Mouse (Mus musculus): ENCODE results near the gene Gna13.

Gna13 gene

DNA sequence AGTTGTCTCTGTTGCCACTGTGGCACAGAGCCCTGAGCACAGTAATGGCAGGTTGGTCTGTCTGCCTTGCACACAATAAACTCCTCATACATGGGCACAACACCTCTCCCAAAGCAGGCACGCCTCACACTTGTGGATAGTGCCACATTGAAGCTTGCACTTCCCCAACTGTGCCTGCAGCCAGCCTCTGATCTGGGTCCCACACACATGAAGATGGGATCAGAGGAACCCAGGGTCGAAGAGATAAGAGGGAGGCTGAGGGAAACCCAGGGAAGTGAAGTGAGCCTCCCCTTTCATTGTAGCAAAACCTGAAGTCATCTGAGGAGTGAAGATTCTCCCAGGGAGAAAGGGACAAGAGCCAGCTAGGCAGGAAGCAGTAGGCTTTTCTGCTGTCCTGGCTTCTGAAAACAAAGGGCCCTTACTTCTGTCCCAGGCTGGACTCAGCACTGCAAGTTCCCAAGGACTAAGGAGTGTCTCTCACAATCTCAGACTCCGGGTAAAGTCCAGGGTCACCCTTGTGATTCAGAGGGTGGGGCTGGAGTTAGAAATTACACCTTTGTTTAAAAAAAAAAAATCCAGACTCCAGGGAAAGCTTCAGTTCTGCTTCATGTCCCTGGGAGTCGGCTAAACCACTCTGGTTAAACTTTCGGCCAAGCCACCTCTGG lies 12.8 kb upstream of the Gna13 start:
- DNase-seq (ENCODE audit: low spot score in 2 of 2), result no peak

DNA sequence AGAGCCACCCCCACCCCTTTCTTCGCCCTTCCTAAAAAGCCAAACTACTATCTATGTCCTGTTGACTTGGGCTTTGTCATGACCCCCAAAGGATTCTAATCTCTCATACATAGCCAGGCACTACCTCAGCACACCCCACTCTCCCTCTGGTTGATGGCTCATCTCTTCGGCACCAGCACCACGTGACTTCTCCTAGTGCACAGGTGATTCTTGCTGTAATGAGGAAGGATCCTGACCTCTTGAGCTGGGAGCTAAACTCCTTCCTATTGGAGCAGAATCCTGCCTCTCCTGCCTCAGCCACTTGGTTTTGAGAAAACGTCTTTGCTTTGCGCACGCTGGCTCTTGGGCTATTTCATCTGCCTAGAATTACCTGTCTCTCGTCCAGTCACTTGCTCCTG lies 12.3 kb upstream of the Gna13 start:
- no peak for DNase-seq (ENCODE audit: low spot score in 2 of 2)

DNA sequence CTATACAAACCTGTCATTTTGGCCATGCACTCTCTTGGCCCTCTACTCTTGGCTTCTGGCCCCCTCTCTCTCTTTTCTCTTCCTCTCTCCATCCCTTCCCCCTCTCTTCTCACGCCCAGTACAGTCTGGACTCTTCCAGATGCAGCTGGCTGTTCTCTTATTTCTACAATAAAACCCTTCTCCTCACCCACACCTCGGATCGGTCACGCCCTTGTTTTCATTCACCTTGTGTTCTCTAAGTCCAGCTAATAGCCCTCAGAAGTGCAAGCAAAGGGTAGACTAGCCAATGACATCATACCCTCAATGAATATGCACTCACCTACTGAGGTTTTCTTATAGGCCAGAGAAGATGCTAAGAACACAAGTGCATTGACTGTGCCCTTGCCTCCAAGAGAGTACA lies 11.1 kb upstream of the Gna13 start:
- DNase-seq (ENCODE audit: low spot score in 2 of 2), result no peak

DNA sequence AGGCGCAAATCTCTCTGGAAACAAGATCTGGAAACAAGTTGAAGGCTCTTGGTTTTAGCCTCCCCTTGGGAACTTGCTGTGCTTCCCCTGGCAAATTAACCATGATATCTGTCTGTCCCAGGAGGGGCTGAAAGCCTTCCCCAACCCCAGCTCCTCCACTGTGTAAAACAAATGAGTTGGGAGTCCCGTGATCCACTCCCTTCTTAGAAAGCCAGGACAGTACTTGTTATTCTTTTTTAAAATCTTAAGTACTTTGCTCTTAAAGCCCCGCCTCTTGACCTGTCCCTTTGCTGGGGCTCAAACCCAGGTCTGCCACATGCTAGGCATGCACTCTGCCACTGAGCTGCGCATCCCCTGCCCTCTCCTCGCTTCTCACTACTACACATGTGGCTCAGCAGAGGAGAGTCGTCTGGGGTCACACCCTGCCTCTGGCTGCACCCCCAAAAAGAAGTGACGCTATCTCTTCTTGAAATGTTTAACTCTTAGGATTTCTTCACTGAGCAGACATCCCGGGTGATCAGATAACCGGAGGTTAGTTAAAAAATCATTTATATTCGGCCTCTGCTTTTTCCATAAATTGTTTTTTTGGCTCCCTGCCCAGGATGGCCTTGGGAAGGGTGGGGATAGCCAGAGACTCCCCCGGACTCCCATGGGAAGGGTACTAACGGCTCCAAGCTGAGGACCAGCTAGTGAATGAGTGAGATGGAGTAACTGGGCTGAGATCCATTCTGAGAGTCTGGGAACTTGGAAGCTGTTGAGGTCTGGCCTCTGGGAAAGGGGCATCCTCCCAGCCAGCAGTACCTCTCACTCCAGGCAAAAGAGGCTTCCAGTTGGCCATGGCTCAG lies 9.0 kb upstream of the Gna13 start:
- no peak for DNase-seq (ENCODE audit: low spot score in 2 of 2)

DNA sequence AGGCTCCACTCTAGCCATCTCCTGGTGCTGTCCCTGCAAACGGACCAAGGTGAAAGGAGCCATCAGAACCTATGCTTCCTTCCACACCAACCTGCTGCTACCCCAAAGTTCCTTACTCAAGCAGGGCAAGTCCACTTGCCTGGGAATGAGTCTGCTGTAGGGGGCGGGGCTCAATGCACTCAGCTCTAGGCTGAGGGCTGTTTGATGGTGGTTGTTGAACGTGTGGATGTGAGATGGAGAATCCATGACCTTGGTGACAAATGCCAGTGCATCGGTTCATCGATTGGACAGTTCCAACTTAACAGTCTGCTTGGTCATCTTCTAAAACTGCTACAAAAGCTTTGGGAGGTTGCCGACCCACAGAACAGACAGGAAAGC lies 8.4 kb upstream of the Gna13 start:
- DNase-seq (ENCODE audit: low spot score in 2 of 2), result no peak

DNA sequence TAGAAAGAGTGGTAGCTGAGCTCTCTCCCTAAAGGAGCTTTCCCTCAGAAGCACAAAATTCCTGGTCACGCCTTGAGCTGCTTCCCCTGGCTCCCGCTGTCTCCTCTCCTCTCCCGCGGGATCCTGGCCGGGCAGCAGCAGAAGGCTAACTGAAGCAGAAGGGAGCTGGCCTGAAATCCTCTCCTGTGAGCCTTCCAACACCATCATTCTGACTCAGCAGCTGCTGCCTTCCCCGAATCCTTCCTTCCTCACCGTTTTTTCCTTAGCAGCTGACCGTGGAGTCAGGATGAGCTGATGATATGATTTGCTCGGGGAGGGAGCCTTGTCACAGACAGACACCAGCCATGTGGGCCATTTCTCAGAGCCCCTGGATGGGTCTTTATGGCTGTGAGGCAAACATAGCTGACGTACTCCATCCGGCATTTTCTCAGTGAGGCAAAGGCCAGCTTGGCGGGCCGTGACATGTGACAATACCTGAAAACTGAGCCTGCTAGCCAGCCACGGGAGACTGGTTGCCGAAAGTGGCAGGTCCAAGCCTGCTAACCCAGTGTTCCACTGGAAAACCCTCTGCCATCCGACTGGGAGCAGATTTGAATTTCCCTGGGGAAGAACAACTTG lies 6.8 kb upstream of the Gna13 start:
- DNase-seq (ENCODE audit: low spot score in 2 of 2), result no peak

DNA sequence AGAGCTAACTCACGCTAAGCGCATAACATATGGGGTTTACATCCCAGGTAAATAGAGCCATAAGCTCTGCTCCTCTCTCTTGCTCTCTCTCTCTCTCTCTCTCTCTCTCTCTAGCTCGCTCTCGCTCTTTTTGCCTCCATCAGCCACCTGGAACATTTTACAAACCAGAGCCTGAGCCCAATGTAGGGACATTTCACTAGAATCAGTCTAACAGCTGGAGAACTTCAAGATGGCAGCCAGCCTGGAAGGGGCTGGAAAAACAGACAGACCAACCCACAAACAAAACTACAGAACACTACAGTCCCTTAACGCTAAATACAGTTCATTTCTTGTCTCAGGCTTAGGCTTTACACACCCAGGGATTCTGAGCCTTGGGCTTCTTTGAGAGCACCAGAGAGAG lies 5.5 kb upstream of the Gna13 start:
- DNase-seq (ENCODE audit: low spot score in 2 of 2), result no peak

DNA sequence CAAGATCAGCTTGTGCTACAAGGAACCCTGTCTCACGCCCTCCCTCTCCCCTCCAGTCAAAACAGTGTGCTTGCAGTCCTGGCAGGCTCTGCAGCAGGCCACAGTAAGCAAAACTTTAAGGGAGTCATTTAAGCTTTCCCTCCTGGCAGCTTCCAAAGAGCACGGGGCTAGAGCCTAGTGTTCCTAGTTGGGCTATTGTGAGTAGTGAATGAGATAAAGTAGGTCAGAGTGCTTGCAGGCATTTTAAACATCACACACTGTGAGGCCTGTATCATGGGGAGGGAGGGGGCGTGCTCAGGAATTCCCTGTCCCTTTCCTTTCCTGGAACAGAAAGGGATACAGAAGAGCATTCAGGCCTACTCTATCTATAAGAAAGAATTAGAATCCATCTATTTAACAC lies 4.1 kb upstream of the Gna13 start:
- no peak for DNase-seq (ENCODE audit: low spot score in 2 of 2)

DNA sequence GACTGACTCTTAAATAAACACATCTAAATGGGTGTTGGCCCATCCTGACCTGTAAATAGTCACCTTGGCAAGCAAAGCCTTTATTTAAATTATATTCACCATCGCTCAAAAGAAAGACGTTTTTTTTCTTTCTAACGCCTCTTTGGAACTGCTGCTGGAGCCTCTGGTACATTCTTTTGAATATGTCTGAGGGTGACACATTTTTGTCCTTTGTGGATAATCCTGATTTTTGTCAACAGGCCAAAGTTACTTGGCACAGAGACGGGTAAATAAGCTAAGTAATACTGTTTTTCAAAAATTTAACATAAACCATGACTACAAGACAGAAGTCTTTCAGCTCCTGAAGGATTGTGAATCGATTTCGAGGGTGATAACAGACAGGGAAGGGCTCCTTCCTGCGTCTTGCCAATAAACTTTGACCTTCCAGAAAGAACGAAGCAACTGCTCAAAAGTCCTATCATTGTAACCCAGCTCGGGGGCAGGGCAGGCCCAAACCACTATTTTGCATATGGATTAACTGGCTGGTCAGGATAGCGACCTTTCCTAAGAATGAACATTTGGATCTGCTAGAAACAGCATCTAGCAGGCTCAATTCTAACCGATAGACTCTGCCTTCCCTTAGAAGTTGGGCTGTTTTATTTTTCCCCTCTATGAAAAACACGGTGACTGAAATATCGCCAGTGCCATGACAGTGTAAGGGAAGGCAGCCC lies 3.4 kb upstream of the Gna13 start:
- no peak for DNase-seq (ENCODE audit: low spot score in 2 of 2)

DNA sequence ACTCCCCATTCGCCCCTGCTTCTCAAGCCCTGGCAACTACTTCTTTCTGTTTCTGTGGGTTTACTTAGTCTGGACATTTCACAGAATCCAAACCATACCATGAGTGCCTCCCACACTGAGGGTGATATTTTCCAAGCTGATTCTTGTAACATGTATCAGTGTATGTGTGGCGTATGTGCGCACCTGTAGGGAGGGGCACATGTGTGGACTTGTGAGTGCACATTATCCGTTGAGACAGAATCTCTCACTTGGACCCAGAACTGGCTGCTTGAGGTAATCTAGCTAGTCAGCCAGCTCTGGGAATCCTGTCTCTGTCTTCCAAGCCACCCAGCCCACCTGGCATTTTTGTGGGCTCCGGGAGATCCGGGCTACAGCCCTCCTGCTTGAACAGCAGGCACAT lies 2.5 kb upstream of the Gna13 start:
- DNase-seq (ENCODE audit: low spot score in 2 of 2), result no peak

DNA sequence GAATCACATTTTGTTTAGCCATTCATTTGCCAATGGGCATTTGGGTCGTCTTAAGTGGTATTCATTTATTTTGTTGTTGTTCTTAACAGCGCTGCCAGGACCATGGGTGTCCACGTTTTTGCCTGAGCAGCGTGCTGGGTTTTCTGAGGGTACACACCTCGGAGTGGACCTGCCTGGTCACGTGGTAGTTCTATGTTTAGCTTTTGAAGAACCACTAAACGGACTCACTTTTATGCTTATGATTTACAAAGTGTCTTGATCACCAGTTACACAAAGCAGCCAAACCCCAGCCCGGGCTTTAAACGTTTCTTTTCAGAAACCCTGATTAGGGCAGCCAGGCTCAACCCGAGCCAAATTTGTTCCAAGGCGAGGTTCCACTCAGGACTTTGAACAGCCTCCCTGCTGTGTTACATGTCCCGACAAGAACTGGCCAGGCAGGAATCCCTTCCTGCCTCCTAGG lies 2.0 kb upstream of the Gna13 start:
- DNase-seq (ENCODE audit: low spot score in 2 of 2), result no peak

DNA sequence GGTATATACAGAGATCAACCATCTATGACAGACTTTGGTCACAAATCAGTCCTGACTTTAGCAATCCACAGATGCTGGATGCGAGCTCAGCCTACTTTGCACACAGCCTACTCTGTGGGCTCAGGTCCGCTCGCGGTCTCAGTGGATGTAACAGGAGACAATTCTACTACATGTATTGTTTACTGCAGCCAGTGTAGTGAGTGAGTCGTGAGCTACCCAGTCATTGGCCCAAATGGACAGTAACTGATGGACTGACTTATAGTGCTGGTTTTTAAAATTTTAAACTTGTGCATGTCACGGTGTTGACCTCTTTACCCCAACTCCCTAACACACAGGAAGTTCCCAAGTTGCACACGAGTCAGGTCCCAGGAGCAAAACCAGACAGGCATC lies 1.4 kb upstream of the Gna13 start:
- DNase-seq (ENCODE audit: low spot score in 2 of 2), result no peak

DNA sequence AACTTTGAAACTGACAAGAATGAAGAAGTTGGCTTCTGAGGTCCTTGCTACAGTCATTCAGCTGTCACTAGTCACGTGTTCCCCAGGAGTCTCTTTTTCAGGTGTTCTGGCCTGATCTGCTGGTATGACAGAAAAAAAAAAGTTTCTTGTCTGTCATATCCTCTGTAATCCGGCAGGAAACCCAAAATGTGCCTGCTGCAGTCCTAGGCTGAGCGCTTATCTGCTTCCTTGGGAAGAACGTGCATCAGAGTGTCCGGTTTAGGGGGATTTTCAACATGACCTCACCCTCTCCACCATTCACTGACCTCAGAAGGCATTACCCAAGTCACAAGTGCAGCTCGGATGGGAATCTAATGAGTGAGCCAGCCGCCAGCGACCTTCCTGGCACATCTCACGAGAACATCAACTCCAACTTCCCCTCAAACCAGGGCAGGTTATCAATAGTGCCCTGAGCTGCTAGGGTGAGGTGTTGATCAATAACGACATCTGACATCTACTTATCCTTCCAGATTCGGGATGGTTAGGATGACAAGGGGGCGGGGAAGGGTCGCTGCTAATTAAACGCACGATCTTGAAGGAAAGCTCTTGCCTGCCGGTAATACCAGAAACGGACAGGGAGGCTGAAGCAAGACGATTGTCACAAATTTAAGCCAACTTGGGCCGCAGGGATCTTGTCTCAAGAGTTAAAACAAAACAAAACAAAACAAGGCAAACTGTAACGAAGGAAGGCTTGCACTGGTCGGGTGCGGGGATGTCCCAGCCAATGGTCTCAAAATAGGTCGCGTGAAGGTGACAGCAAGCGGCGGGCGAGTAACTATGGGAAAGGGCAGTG lies 784 bp upstream of the Gna13 start:
- DNase-seq (ENCODE audit: low spot score in 2 of 2), result peak in 1 of 2 experiments; percentile 21

DNA sequence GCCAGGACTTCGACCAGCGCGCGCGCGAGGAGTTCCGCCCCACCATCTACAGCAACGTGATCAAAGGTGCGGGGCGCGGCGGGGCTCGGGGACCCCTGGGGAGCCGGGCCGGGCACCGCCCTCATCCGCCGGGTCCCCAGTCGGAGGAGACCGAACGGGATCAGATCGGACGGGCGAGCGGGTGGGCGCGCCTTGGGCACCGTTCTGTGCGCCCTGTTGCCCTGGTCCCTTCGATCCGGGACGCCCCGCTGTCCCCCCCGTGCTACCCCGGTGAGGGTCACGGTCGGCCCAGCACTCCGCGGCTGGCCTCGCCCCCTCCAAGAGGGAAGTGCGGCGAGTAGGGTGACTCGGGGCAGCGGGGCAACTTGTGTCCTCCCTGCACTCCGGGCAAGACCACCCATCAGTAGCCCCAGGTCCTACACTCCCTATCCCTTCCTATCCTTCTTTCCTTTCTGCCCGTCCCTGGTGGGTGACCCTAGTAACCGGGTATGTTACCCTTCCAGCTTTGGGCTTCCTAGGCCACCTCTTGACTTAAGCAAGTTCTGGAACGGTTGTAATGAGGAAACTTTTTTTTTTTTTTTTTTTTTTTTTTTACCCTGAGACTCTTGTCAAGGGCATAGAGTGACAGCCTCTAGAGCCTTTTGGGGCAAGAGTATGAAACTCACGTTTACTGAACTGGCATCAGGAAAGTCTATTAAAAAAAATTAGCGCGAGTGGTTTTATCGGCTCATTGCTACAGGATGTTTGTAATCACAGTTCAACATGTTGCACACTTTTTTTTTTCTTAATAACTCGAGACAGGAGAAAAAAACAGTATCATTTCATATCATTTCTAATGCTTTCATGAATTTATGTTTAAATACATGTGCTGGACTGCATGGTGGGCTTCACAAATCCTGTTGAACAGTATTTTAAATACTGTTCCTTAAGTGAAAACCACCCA lies 831 bp downstream of the Gna13 start:
- peak; percentile 69 to 73 for DNase-seq (ENCODE audit: low spot score in 2 of 2)

DNA sequence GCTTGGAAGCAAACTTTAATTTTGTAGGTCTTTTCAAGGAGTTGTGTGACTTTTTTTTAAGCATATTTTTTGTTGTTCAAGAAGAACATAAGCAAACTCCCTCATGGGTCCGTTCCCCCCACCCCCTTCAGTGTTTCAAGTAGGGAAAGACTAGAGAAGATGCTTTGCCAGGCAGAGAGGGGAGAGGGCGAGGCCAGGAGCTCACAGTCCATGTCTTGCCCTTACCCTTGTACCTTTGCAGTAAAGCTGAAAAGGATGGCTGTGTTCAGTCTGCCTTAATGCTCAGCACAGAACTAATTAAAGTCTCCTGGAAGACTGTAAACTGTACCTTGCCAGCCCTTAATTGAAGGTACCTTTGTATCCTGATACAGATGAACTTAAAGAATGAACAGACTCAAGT lies 1.7 kb downstream of the Gna13 start:
- no peak for DNase-seq (ENCODE audit: low spot score in 2 of 2)

DNA sequence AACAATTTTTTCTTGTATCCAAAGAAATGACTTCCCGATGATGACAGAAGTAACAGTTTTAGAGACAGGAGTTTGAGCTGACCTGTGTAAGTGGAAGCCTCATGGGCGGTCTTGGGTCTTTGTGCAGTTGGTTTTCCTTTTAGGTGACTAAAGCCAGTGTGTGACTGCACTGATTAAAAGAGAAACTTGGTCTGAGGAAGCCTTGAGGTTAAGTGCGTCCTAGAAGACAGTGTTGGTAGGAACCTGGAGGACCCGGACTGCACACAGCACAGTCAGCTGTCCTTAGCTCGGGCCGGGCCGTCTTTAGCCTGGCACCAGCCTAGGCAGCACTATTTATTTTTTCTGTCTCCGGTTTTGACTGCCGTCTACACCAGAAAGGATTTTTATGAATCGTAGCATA lies 2.2 kb downstream of the Gna13 start:
- DNase-seq (ENCODE audit: low spot score in 2 of 2), result no peak

DNA sequence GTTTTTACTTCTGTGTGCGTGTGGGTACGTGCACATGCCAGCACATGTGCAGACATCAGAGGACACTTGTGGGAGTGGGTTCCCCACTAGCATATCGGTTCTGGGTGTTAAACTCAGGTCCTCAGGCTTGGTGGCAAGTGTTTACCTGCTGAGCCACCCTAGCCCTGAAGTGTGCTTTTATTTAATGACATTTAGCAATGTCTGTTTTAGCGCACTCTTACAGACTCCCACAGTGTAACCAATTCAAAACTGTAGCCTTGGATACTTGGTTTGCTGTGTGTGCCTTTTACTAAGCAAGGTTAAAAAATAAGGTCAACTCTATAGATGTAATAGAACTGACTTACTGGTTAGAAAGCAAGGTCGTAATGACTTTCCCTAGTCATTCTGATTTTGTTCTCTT lies 3.2 kb downstream of the Gna13 start:
- DNase-seq (ENCODE audit: low spot score in 2 of 2), result no peak

DNA sequence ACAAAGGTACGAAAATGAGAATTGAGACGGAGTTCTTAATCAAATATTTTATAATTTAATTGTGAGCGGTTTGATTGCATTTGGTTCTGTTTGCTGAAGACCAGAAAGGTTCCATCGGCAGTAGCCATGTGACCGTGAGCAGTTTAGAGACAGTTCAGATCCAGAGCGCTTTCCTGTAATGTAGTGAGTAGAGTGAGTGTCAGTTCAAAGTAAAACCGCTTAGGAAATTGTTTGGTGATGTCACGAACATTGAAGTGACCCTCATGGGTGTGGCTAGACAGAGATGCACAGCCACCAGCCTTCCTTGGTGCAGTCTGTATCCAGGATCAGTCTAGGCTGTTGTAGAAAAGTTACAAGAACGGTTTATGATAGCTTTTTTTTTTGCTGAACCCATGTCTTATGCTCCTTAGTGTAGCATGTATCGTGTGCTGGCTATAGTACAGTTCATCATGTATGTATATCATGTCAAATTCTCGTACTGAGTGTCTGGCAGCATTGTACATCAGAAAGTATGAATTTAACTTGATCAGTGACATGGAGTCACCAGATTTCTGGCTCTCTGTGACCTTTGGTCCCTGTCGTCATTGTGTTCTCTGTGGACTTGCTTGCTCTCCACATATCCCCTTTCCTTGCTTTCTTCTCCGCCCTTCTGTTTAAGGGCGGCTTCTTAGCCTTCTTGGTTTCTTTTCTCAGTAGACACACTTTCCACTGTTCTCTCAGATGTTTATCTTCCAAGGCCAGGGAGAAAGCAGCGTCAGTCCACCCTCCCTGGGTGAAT lies 4.4 kb downstream of the Gna13 start:
- DNase-seq (ENCODE audit: low spot score in 2 of 2), result no peak

DNA sequence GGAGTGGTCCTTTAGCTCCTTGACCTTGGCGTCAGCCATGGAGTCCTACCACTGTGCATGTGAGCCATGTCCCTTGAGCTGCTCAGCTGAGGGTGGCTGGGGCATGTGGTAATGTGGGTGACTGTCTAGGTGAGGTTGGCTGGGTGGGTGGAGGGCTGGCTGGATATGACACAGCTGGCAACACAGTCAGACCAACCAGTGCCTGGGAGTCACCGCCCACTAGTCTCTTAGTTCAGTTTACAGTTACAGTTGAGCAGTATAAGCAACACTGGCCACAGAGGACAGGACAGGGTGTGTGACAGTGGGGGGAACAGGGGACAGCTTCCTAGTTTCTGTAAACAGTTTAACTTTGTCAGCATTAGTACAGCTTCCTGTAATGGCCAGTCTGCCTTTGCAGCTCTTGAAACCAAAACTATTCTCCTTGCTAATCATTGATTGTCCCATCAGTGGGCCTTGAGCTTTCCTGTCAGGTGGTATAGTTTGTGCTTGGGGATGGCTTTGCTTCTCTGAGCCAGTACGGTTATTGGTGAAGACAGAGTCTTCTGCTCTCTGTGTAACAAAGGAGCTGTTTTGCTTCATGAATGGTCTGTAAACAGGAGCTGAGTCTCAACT lies 6.5 kb downstream of the Gna13 start:
- no peak for DNase-seq (ENCODE audit: low spot score in 2 of 2)
